Mouse (Mus musculus): Measurements from ENCODE around the gene 1700022I11Rik. TPM values are rescaled to one million over a fixed set of nuclear protein-coding genes. Genes with fewer than 3 reads are reported as not detected.

The 1700022I11Rik gene
- total RNA-seq, 1 experiment from 2014 or later = not detected

- no peak for ATAC-seq (replicated peaks; ENCODE audit: insufficient number of reproducible peaks, low FRiP score, low TSS enrichment, poor library complexity, severe bottlenecking)
Measured at GRCm38 (mm10) chr4:43029121-43029520, 59.7 kb downstream of the 1700022I11Rik start.

GRCm38 (mm10) chr4:43029749-43030148 lies 60.3 kb downstream of the 1700022I11Rik start:
- no peak for ATAC-seq (replicated peaks; ENCODE audit: insufficient number of reproducible peaks, low FRiP score, low TSS enrichment, poor library complexity, severe bottlenecking)

- ATAC-seq (replicated peaks; ENCODE audit: insufficient number of reproducible peaks, low FRiP score, low TSS enrichment, poor library complexity, severe bottlenecking) = no peak
Measured at GRCm38 (mm10) chr4:43030352-43030751, 60.9 kb downstream of the 1700022I11Rik start.

- no peak for ATAC-seq (replicated peaks; ENCODE audit: insufficient number of reproducible peaks, low FRiP score, low TSS enrichment, poor library complexity, severe bottlenecking)
Measured at GRCm38 (mm10) chr4:43030780-43031230, 61.4 kb downstream of the 1700022I11Rik start.

- peak; percentile 96 for ATAC-seq (replicated peaks; ENCODE audit: insufficient number of reproducible peaks, low FRiP score, low TSS enrichment, poor library complexity, severe bottlenecking)
Measured at GRCm38 (mm10) chr4:43031237-43031995, 62.0 kb downstream of the 1700022I11Rik start, which contains the start of gene Stoml2. Stoml2 (minus strand) TSS chr4:43031710.

GRCm38 (mm10) chr4:43032501-43032900 lies 63.1 kb downstream of the 1700022I11Rik start:
- ATAC-seq (replicated peaks; ENCODE audit: insufficient number of reproducible peaks, low FRiP score, low TSS enrichment, poor library complexity, severe bottlenecking) = no peak

Other genes starting within 250 kb of the 1700022I11Rik start
- gene 4930578G10Rik, start 234.1 kb upstream of the 1700022I11Rik start, total RNA-seq (2017) = not detected in 3 replicates
- gene Ccl19, start 213.0 kb upstream of the 1700022I11Rik start, total RNA-seq (2017) = not detected in 3 replicates
- gene Ccl21a, start 195.6 kb upstream of the 1700022I11Rik start, total RNA-seq (2017) = not detected in 3 replicates
- gene Fam205a1, start 115.7 kb upstream of the 1700022I11Rik start, total RNA-seq (2017) = not detected in 3 replicates
- gene Gm12394, start 112.8 kb upstream of the 1700022I11Rik start, total RNA-seq (2017) = not detected in 3 replicates
- gene Fam205c, start 95.4 kb upstream of the 1700022I11Rik start, total RNA-seq (2017) = not detected in 3 replicates
- gene Phf24, start 52.9 kb upstream of the 1700022I11Rik start, total RNA-seq (2017) = 0.10 TPM in 1 of 3 replicates, not detected in the others
- 2.5 to 10.0 TPM (median 6.9 TPM) in 3 replicates for gene Dnajb5, start 19.8 kb upstream of the 1700022I11Rik start, total RNA-seq (2017)
- gene Vcp, start 30.9 kb downstream of the 1700022I11Rik start, total RNA-seq (2017) = 146 to 168 TPM (median 150 TPM) in 3 replicates
- 5.3 to 25.3 TPM (median 11.4 TPM) in 3 replicates for gene Fancg, start 40.9 kb downstream of the 1700022I11Rik start, total RNA-seq (2017)
- gene Pigo, start 56.2 kb downstream of the 1700022I11Rik start, total RNA-seq (2017) = 3.6 to 7.5 TPM (median 7.3 TPM) in 3 replicates
- gene Stoml2, start 62.1 kb downstream of the 1700022I11Rik start, total RNA-seq (2017) = 60.2 to 116 TPM (median 66.7 TPM) in 3 replicates
- 35.6 to 52.9 TPM (median 38.9 TPM) in 3 replicates for gene Fam214b, start 76.6 kb downstream of the 1700022I11Rik start, total RNA-seq (2017)
- gene Unc13b, start 89.3 kb downstream of the 1700022I11Rik start, total RNA-seq (2017) = 0.78 to 3.3 TPM (median 1.7 TPM) in 3 replicates